ENCODE assay signal across 8 mouse cellular contexts in the genomic region with DNA sequence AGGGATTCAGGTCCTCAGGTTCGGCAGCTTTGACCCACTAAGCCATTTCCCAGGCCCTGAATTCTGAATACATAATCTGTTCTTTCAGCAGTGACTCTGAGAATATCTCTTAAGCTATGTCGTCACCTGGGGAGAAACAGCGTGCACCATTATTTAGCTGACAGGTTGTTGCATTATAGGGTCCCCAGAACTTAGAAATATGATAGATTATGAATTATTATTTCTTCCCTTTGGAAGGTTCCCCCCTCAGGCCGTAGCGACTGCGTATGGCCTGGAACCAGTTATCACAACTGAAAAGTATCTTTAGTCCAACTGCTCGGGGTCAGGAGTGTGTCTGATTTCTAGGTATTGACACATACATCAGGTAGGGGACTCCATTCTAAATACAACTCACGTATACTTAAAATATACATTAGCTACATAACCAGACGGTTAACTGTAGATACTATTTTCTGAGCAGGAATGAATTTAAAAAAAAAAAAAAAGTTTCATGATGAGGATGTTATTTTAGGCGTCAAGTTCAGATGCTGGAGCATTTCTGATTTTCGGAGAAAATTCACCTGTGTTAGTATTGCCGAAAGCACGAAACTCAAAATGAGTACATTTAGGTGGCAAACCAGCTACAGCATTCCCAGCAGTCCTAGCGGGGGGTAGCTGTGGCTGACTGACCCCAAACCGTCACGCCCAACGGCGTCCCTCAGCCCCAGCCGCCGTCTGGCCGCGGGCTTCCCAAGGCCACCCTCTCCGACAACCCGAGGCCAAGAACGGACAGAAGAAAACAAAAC. TPM values are rescaled to one million over a fixed set of nuclear protein-coding genes. Genes with fewer than 3 reads are reported as not detected.
DNase-seq lines count a peak whose midpoint lies in the region; ATAC-seq and TF ChIP-seq lines count a peak whose summit lies in the region.

No protein-coding gene starts in this region.

- H3K4me3 ChIP-seq in heart, embryonic 13.5 days, result peak overlapping the region; percentile 67
- H3K4me3 ChIP-seq in G1E (ENCODE audit: low read depth, low read length), result peak overlapping the region; percentile 77
- peak overlapping the region; percentile 67 for H3K4me3 ChIP-seq in forebrain, postnatal 0 days (ENCODE audit: low read depth, low read length)
- H3K4me3 ChIP-seq in midbrain, embryonic 10.5 days, result peak overlapping the region; percentile 73

- peaks cover 31% of the 10 kb centered on the region for H3K36me3 ChIP-seq in heart, embryonic 13.5 days
- H3K36me3 ChIP-seq in G1E (replicated peaks), result peaks cover 33% of the 10 kb centered on the region
- no peaks in the 10 kb centered on the region for H3K36me3 ChIP-seq in forebrain, postnatal 0 days (ENCODE audit: insufficient read depth)
- H3K36me3 ChIP-seq in midbrain, embryonic 10.5 days, result peaks cover 32% of the 10 kb centered on the region

- 5% methylated on average over 25 of the region's 25 CpGs for WGBS in heart, embryonic 13.5 days
- WGBS in forebrain, postnatal 0 days, result 9% methylated on average over 25 of the region's 25 CpGs
- WGBS in midbrain, embryonic 10.5 days, result 14% methylated on average over 25 of the region's 25 CpGs

- no peak for ATAC-seq in heart, embryonic 13.5 days (ENCODE audit: extremely low read depth, insufficient number of reproducible peaks, low FRiP score, low TSS enrichment)
- no peak for ATAC-seq in G1E (ENCODE audit: extremely low read depth, insufficient number of reproducible peaks, low FRiP score, poor library complexity, severe bottlenecking)
- ATAC-seq in forebrain, postnatal 0 days, result peak; percentile 53
- no peak for ATAC-seq in inflammation-experienced regulatory T-cells, adult 6 months
- no peak for ATAC-seq in activated CD4-positive, CD25-positive, alpha-beta regulatory T cell, adult 4 months

- DNase-seq in heart, postnatal 25 days (ENCODE audit: low spot score), result no peak
- no peak for DNase-seq in G1E (ENCODE audit: low spot score)
- no peak for DNase-seq in forebrain, postnatal 0 days
- no peak for DNase-seq in midbrain, embryonic 10.5 days (ENCODE audit: low spot score)
- no peak for DNase-seq in cerebellum, postnatal 4 days (ENCODE audit: low spot score in 2 of 2)

- peak overlapping the region; percentile 86 for H3K4me2 ChIP-seq in heart, embryonic 13.5 days
- peak overlapping the region; percentile 92 for H3K4me2 ChIP-seq in forebrain, postnatal 0 days (ENCODE audit: low read depth)

- H3K9ac ChIP-seq in heart, embryonic 13.5 days, result peak overlapping the region; percentile 90
- peak overlapping the region; percentile 92 for H3K9ac ChIP-seq in forebrain, postnatal 0 days

- H3K27ac ChIP-seq in heart, embryonic 13.5 days (replicated peaks), result peak overlapping the region; percentile 100
- H3K27ac ChIP-seq in forebrain, postnatal 0 days (ENCODE audit: low read depth, low read length), result no peak overlapping the region
- peak overlapping the region; percentile 98 for H3K27ac ChIP-seq in midbrain, embryonic 10.5 days (replicated peaks)

- H3K9me3 ChIP-seq in heart, embryonic 13.5 days, result no peaks in the 10 kb centered on the region
- H3K9me3 ChIP-seq in G1E (replicated peaks), result no peaks in the 10 kb centered on the region
- H3K9me3 ChIP-seq in forebrain, postnatal 0 days (ENCODE audit: low read length), result no peaks in the 10 kb centered on the region
- no peaks in the 10 kb centered on the region for H3K9me3 ChIP-seq in midbrain, embryonic 10.5 days (replicated peaks)

- peaks cover 41% of the 10 kb centered on the region for H3K4me1 ChIP-seq in heart, embryonic 13.5 days
- peaks cover 59% of the 10 kb centered on the region for H3K4me1 ChIP-seq in G1E (ENCODE audit: insufficient read depth, low read depth, low read length)
- H3K4me1 ChIP-seq in forebrain, postnatal 0 days (ENCODE audit: insufficient read depth), result no peaks in the 10 kb centered on the region
- H3K4me1 ChIP-seq in midbrain, embryonic 10.5 days, result peaks cover 54% of the 10 kb centered on the region

- no peak for TF ChIP-seq CTCF in G1E (IDR thresholded peaks at IDR 0.05; ENCODE audit: low read depth, low read length)
- TF ChIP-seq CTCF in forebrain, postnatal 0 days (IDR thresholded peaks at IDR 0.05; ENCODE audit: low read depth), result no peak

- intact Hi-C loops in heart, postnatal 25 days (cut with DNase I), result no loop called here

- no peaks in the 10 kb centered on the region for H3K27me3 ChIP-seq in heart, embryonic 13.5 days (replicated peaks)
- no peaks in the 10 kb centered on the region for H3K27me3 ChIP-seq in G1E (ENCODE audit: insufficient read depth, low read length)
- H3K27me3 ChIP-seq in forebrain, postnatal 0 days (ENCODE audit: insufficient read depth, low read length), result no peaks in the 10 kb centered on the region
- no peaks in the 10 kb centered on the region for H3K27me3 ChIP-seq in midbrain, embryonic 10.5 days (ENCODE audit: low read depth, poor library complexity, severe bottlenecking)

RNA-seq across cellular contexts. Expression of a gene that starts 0.5 kb away (rescaled TPM):
- polyA plus RNA-seq in heart, embryonic 13.5 days (2015; fragmentation: Nextera tagmentation; extraction: Ambion mirVana), result 52.9 and 58.7 TPM in 2 replicates
- under 1 TPM; 0.59 to 0.60 TPM for total RNA-seq in heart, postnatal 25 days (2021)
- total RNA-seq in G1E (2014; fragmentation: Nextera tagmentation), result 97.4 and 139 TPM in 2 replicates
- total RNA-seq in G1E (2017), result 103 and 120 TPM in 2 replicates
- polyA plus RNA-seq in G1E (2012), result 1.8 and 3.6 TPM in 2 replicates
- total RNA-seq in forebrain, postnatal 0 days (2014; rRNA removed), result 4.8 and 7.8 TPM in 2 replicates
- 4.4 and 4.9 TPM in 2 replicates for polyA plus RNA-seq in forebrain, postnatal 0 days (2015; fragmentation: Nextera tagmentation; extraction: Ambion mirVana)
- 103 and 112 TPM in 2 replicates for polyA plus RNA-seq in midbrain, embryonic 10.5 days (2016; fragmentation: Nextera tagmentation; extraction: Ambion mirVana)
- polyA plus RNA-seq in inflammation-experienced regulatory T-cells, adult 6 months (2017; shearing (Covaris generic)), result 10 to 100 TPM in 2 of 3 experiments, 1 to 10 TPM in 1; 8.4 to 75.9 (median 10.4) TPM
- polyA plus RNA-seq in activated CD4-positive, CD25-positive, alpha-beta regulatory T cell, adult 4 months (2017; shearing (Covaris generic)), result 10 to 100 TPM; 23.8 to 32.5 TPM
